9 mouse cellular contexts compared by ENCODE assay signal in genomic region chr1:151236141-151236930, GRCm38 (mm10). TPM values are rescaled to one million over a fixed set of nuclear protein-coding genes. Genes with fewer than 3 reads are reported as not detected.
DNase-seq lines count a peak whose midpoint lies in the region.
"Had no signal": no experiment of that assay in that cellular context is flagged by ENCODE, and none has a peak within 500 bp of the region (broad histone marks: within the 10 kb centered on the region; RNA-seq: fewer than 3 reads in every experiment).

No protein-coding gene starts in this region.

- DNase-seq in right cerebral cortex, adult 18-20 months, result peak; percentile 21
- no peak for DNase-seq in right cerebral cortex, postnatal 4 days
- peak; percentile 6 for DNase-seq in gastrocnemius, postnatal 10 days
- peak; percentile 13 for DNase-seq in induced T-regulatory cell, adult 2 months (ENCODE audit: low read depth)
- DNase-seq in naive thymus-derived CD4-positive, alpha-beta T cell, adult 2 months (ENCODE audit: low read depth), result peak; percentile 16
- DNase-seq in thymus, postnatal 25 days, result no peak
- DNase-seq in kidney, adult 9 months, result no peak
- DNase-seq in cerebellum, adult 11 months, result no peak

RNA-seq across cellular contexts. Expression of gene Gm47996, which starts 26.4 kb away (rescaled TPM):
- not detected for total RNA-seq in gastrocnemius, postnatal 10 days (2021)
- total RNA-seq: left cerebral cortex, adult 18-20 months had no signal

RNA-seq across cellular contexts. Expression of gene 3110040M04Rik, which starts 32.4 kb away (rescaled TPM):
- not detected for total RNA-seq in gastrocnemius, postnatal 10 days (2021)
- total RNA-seq: left cerebral cortex, adult 18-20 months had no signal

RNA-seq across cellular contexts. Expression of gene Gm47995, which starts 38.1 kb away (rescaled TPM):
- total RNA-seq in gastrocnemius, postnatal 10 days (2021), result not detected
- total RNA-seq: left cerebral cortex, adult 18-20 months had no signal

RNA-seq across cellular contexts. Expression of gene Gm8947, which starts 44.2 kb away (rescaled TPM):
- total RNA-seq in gastrocnemius, postnatal 10 days (2021), result not detected
- total RNA-seq: left cerebral cortex, adult 18-20 months had no signal

RNA-seq across cellular contexts. Expression of gene Gm47985, which starts 54.0 kb away (rescaled TPM):
- under 1 TPM in 1 of 2 experiments, not detected in 1; 0.16 TPM for total RNA-seq in gastrocnemius, postnatal 10 days (2021)
- total RNA-seq: left cerebral cortex, adult 18-20 months had no signal

Comparison
In these comparisons a context has a peak if more than half of its experiments do, and no peak if none do; other contexts are left out.
1. DNase-seq: peak in right cerebral cortex, adult 18-20 months (single experiment), gastrocnemius, postnatal 10 days (single experiment), induced T-regulatory cell, adult 2 months (single experiment) and naive thymus-derived CD4-positive, alpha-beta T cell, adult 2 months (single experiment); none in right cerebral cortex, postnatal 4 days (single experiment), thymus, postnatal 25 days (single experiment), kidney, adult 9 months (single experiment) and cerebellum, adult 11 months (single experiment).